Mouse (Mus musculus) ES-Bruce4 (cell line): ENCODE results near the gene Fam167b.

Experiments used
- CTCF ChIP-seq: IDR thresholded peaks from one replicate; pipeline ENCODE4 v1.8.1; 2011; ENCODE audit warnings: low read depth, low read length
- EP300 ChIP-seq: IDR thresholded peaks from 2 replicates; pipeline ENCODE4 v1.6.1; 2011; ENCODE audit warnings: low read depth, low read length; ENCODE audit not compliant: insufficient read depth

- no peak for TF ChIP-seq CTCF
- no peak for TF ChIP-seq EP300
Observed at GRCm38 (mm10) chr4:129586943-129587342, 8.6 kb upstream of the Fam167b start.
